Mouse (Mus musculus): ENCODE measurements around the gene Fastkd5. TPM values are rescaled to one million over a fixed set of nuclear protein-coding genes. Genes with fewer than 3 reads are reported as not detected.

Gene Fastkd5
- polyA plus RNA-seq, 1 experiment from 2014 or later = 7.9 TPM

GRCm38 (mm10) chr2:130628424-130628823 is 1.4 kb downstream of the Fastkd5 start:
- H3K9ac ChIP-seq (ENCODE audit: low read depth, low read length) = no peak overlapping the region; the same call in 1 of the 2 replicates

GRCm38 (mm10) chr2:130618972-130619371 is 10.9 kb downstream of the Fastkd5 start:
- H3K9me3 ChIP-seq (replicated peaks; ENCODE audit: control insufficient read depth, low read length) = no peaks in the 10 kb centered on the region
- H3K4me1 ChIP-seq (ENCODE audit: control insufficient read depth, low read depth, low read length) = no peaks in the 10 kb centered on the region
- no peak overlapping the region for H3K4me3 ChIP-seq (ENCODE audit: low read depth, low read length)
- H3K36me3 ChIP-seq (ENCODE audit: control insufficient read depth, insufficient read depth) = peaks cover 15% of the 10 kb centered on the region
- 71% methylated on average over 7 of the region's 7 CpGs for WGBS (ENCODE audit: insufficient replicate concordance)
- no peak for ATAC-seq (ENCODE audit: low read depth)
- no peaks in the 10 kb centered on the region for H3K27me3 ChIP-seq (ENCODE audit: control insufficient read depth, insufficient read depth, low read depth, low read length)
- H3K9ac ChIP-seq (ENCODE audit: low read depth, low read length) = no peak overlapping the region
- no peak overlapping the region for H3K27ac ChIP-seq (ENCODE audit: low read length)
- H3K4me2 ChIP-seq (ENCODE audit: low read depth, low read length) = no peak overlapping the region

More at GRCm38 (mm10) chr2:130628424-130628823, 1.4 kb downstream of the Fastkd5 start:
- ATAC-seq (ENCODE audit: low read depth) = no peak
- H3K4me3 ChIP-seq (ENCODE audit: low read depth, low read length) = peak overlapping the region; percentile 99
- peak overlapping the region; percentile 89 for H3K4me2 ChIP-seq (ENCODE audit: low read depth, low read length)
- peaks cover 7% of the 10 kb centered on the region for H3K36me3 ChIP-seq (ENCODE audit: control insufficient read depth, insufficient read depth)
- 57% methylated on average over 3 of the region's 3 CpGs for WGBS (ENCODE audit: insufficient replicate concordance)
- peaks cover 8% of the 10 kb centered on the region for H3K4me1 ChIP-seq (ENCODE audit: control insufficient read depth, low read depth, low read length)
- peaks cover 6% of the 10 kb centered on the region; the same call in 1 of the 2 replicates for H3K27me3 ChIP-seq (ENCODE audit: control insufficient read depth, insufficient read depth, low read depth, low read length)
- H3K27ac ChIP-seq (ENCODE audit: low read length) = no peak overlapping the region
- no peaks in the 10 kb centered on the region for H3K9me3 ChIP-seq (replicated peaks; ENCODE audit: control insufficient read depth, low read length)

GRCm38 (mm10) chr2:130613091-130613490 is 16.7 kb downstream of the Fastkd5 start:
- H3K36me3 ChIP-seq (ENCODE audit: control insufficient read depth, insufficient read depth) = peaks cover 15% of the 10 kb centered on the region
- 70% methylated on average over 3 of the region's 3 CpGs for WGBS (ENCODE audit: insufficient replicate concordance)
- no peak overlapping the region for H3K27ac ChIP-seq (ENCODE audit: low read length)
- no peak overlapping the region for H3K9ac ChIP-seq (ENCODE audit: low read depth, low read length)
- ATAC-seq (ENCODE audit: low read depth) = no peak
- H3K4me3 ChIP-seq (ENCODE audit: low read depth, low read length) = no peak overlapping the region
- no peak overlapping the region for H3K4me2 ChIP-seq (ENCODE audit: low read depth, low read length)
- no peaks in the 10 kb centered on the region for H3K27me3 ChIP-seq (ENCODE audit: control insufficient read depth, insufficient read depth, low read depth, low read length)
- no peaks in the 10 kb centered on the region; the same call in 1 of the 2 replicates for H3K4me1 ChIP-seq (ENCODE audit: control insufficient read depth, low read depth, low read length)
- H3K9me3 ChIP-seq (replicated peaks; ENCODE audit: control insufficient read depth, low read length) = no peaks in the 10 kb centered on the region

- Histone ChIP-seq H3K27ac (ENCODE audit: low read length) (no peak overlapping the region), H3K27me3 (ENCODE audit: control insufficient read depth, insufficient read depth, low read depth, low read length) (no peaks in the 10 kb centered on the region), H3K4me1 (ENCODE audit: control insufficient read depth, low read depth, low read length) (no peaks in the 10 kb centered on the region), H3K9me3 (replicated peaks; ENCODE audit: control insufficient read depth, low read length) (no peaks in the 10 kb centered on the region), H3K4me3 (ENCODE audit: low read depth, low read length) (no peak overlapping the region), H3K36me3 (ENCODE audit: control insufficient read depth, insufficient read depth) (0 out of 2 replicates have a peak, but pooled peaks cover 4% of the 10 kb centered on the region), H3K9ac (ENCODE audit: low read depth, low read length) (no peak overlapping the region), H3K4me2 (ENCODE audit: low read depth, low read length) (no peak overlapping the region)
- 71% methylated on average over 4 of the region's 4 CpGs for WGBS (ENCODE audit: insufficient replicate concordance)
- ATAC-seq (ENCODE audit: low read depth) = no peak
These were observed 27.6 kb downstream of the Fastkd5 start for GRCm38 (mm10) chr2:130602195-130602594.

GRCm38 (mm10) chr2:130598399-130598798 is 31.4 kb downstream of the Fastkd5 start:
- ATAC-seq (ENCODE audit: low read depth) = no peak
- no peaks in the 10 kb centered on the region for H3K9me3 ChIP-seq (replicated peaks; ENCODE audit: control insufficient read depth, low read length)
- H3K27me3 ChIP-seq (ENCODE audit: control insufficient read depth, insufficient read depth, low read depth, low read length) = no peaks in the 10 kb centered on the region
- H3K9ac ChIP-seq (ENCODE audit: low read depth, low read length) = no peak overlapping the region
- no peaks in the 10 kb centered on the region for H3K4me1 ChIP-seq (ENCODE audit: control insufficient read depth, low read depth, low read length)
- H3K4me3 ChIP-seq (ENCODE audit: low read depth, low read length) = no peak overlapping the region
- WGBS (ENCODE audit: insufficient replicate concordance) = 68% methylated on average over 3 of the region's 3 CpGs
- no peak overlapping the region for H3K27ac ChIP-seq (ENCODE audit: low read length)
- H3K4me2 ChIP-seq (ENCODE audit: low read depth, low read length) = no peak overlapping the region
- H3K36me3 ChIP-seq (ENCODE audit: control insufficient read depth, insufficient read depth) = peaks cover 10% of the 10 kb centered on the region

GRCm38 (mm10) chr2:130597601-130598010 is 32.2 kb downstream of the Fastkd5 start:
- H3K4me1 ChIP-seq (ENCODE audit: control insufficient read depth, low read depth, low read length) = no peaks in the 10 kb centered on the region
- H3K9me3 ChIP-seq (replicated peaks; ENCODE audit: control insufficient read depth, low read length) = no peaks in the 10 kb centered on the region
- no peak overlapping the region for H3K4me3 ChIP-seq (ENCODE audit: low read depth, low read length)
- H3K27me3 ChIP-seq (ENCODE audit: control insufficient read depth, insufficient read depth, low read depth, low read length) = no peaks in the 10 kb centered on the region
- H3K9ac ChIP-seq (ENCODE audit: low read depth, low read length) = no peak overlapping the region
- ATAC-seq (ENCODE audit: low read depth) = no peak
- no peak overlapping the region for H3K27ac ChIP-seq (ENCODE audit: low read length)
- no peak overlapping the region for H3K4me2 ChIP-seq (ENCODE audit: low read depth, low read length)
- H3K36me3 ChIP-seq (ENCODE audit: control insufficient read depth, insufficient read depth) = peaks cover 10% of the 10 kb centered on the region
- whole genome bisulfite sequencing (ENCODE audit: insufficient replicate concordance) = 30% methylated on average over 1 of the region's 1 CpGs

- Histone ChIP-seq H3K36me3 (ENCODE audit: control insufficient read depth, insufficient read depth) (peaks cover 10% of the 10 kb centered on the region), H3K4me3 (ENCODE audit: low read depth, low read length) (no peak overlapping the region), H3K9ac (ENCODE audit: low read depth, low read length) (no peak overlapping the region), H3K27me3 (ENCODE audit: control insufficient read depth, insufficient read depth, low read depth, low read length) (no peaks in the 10 kb centered on the region), H3K9me3 (replicated peaks; ENCODE audit: control insufficient read depth, low read length) (no peaks in the 10 kb centered on the region), H3K4me2 (ENCODE audit: low read depth, low read length) (no peak overlapping the region), H3K4me1 (ENCODE audit: control insufficient read depth, low read depth, low read length) (no peaks in the 10 kb centered on the region), H3K27ac (ENCODE audit: low read length) (no peak overlapping the region)
- 50% methylated on average over 1 of the region's 1 CpGs for WGBS (ENCODE audit: insufficient replicate concordance)
- no peak for ATAC-seq (ENCODE audit: low read depth)
These were observed 34.2 kb downstream of the Fastkd5 start for GRCm38 (mm10) chr2:130595596-130595995.

- H3K9me3 ChIP-seq (replicated peaks; ENCODE audit: control insufficient read depth, low read length) = no peaks in the 10 kb centered on the region
- H3K4me1 ChIP-seq (ENCODE audit: control insufficient read depth, low read depth, low read length) = no peaks in the 10 kb centered on the region
- H3K9ac ChIP-seq (ENCODE audit: low read depth, low read length) = no peak overlapping the region
- H3K4me2 ChIP-seq (ENCODE audit: low read depth, low read length) = no peak overlapping the region
- no peaks in the 10 kb centered on the region for H3K27me3 ChIP-seq (ENCODE audit: control insufficient read depth, insufficient read depth, low read depth, low read length)
- peaks cover 3% of the 10 kb centered on the region; the same call in 1 of the 2 replicates for H3K36me3 ChIP-seq (ENCODE audit: control insufficient read depth, insufficient read depth)
- no peak overlapping the region for H3K27ac ChIP-seq (ENCODE audit: low read length)
- H3K4me3 ChIP-seq (ENCODE audit: low read depth, low read length) = no peak overlapping the region
- WGBS (ENCODE audit: insufficient replicate concordance) = 58% methylated on average over 2 of the region's 2 CpGs
- no peak for ATAC-seq (ENCODE audit: low read depth)
These were observed 38.8 kb downstream of the Fastkd5 start for GRCm38 (mm10) chr2:130591016-130591415.

- Histone ChIP-seq H3K27ac (ENCODE audit: low read length) (no peak overlapping the region), H3K9ac (ENCODE audit: low read depth, low read length) (no peak overlapping the region), H3K4me3 (ENCODE audit: low read depth, low read length) (no peak overlapping the region), H3K4me2 (ENCODE audit: low read depth, low read length) (no peak overlapping the region), H3K36me3 (ENCODE audit: control insufficient read depth, insufficient read depth) (no peaks in the 10 kb centered on the region), H3K4me1 (ENCODE audit: control insufficient read depth, low read depth, low read length) (no peaks in the 10 kb centered on the region), H3K9me3 (replicated peaks; ENCODE audit: control insufficient read depth, low read length) (no peaks in the 10 kb centered on the region), H3K27me3 (ENCODE audit: control insufficient read depth, insufficient read depth, low read depth, low read length) (no peaks in the 10 kb centered on the region)
- WGBS (ENCODE audit: insufficient replicate concordance) = 69% methylated on average over 2 of the region's 2 CpGs
- no peak for ATAC-seq (ENCODE audit: low read depth)
These were observed 40.1 kb downstream of the Fastkd5 start for GRCm38 (mm10) chr2:130589761-130590160.

All from liver, embryonic 16.5 days (tissue).